Mouse (Mus musculus): ENCODE measurements around the gene Tmem208. TPM values are rescaled to one million over a fixed set of nuclear protein-coding genes. Genes with fewer than 3 reads are reported as not detected.
A peak's percentile ranks its signal among the peaks of the same experiment; 100 is the strongest.

The Tmem208 gene
- total and polyA plus RNA-seq, 3 experiments = 94.5 to 149 TPM; not detected in 1

- Histone ChIP-seq H3K4me1 (ENCODE audit: control insufficient read depth in 1 of 2, insufficient read depth in 2 of 2, low read length in 2 of 2) (peaks cover 4 to 7% of the 10 kb centered on the region in 2 experiments; a peak in 3 of 4 replicates), H3K9me3 (replicated peaks; ENCODE audit: insufficient read depth, low read length) (no peaks in the 10 kb centered on the region), H3K36me3 (ENCODE audit: control insufficient read depth in 1 of 2, insufficient read depth in 2 of 2, low read length in 2 of 2) (peaks cover 0 to 4% of the 10 kb centered on the region in 2 experiments; a peak in 2 of 4 replicates), H3K27ac (ENCODE audit: control insufficient read depth, low read depth, low read length) (no peak overlapping the region), H3K79me2 (ENCODE audit: control insufficient read depth, insufficient read depth, low read length, poor library complexity) (no peaks in the 10 kb centered on the region), H3K4me3 (ENCODE audit: control insufficient read depth in 1 of 2, insufficient read depth in 1 of 2, low read depth in 2 of 2, low read length in 2 of 2) (no peak overlapping the region), H3K27me3 (ENCODE audit: control insufficient read depth in 1 of 2, insufficient read depth in 2 of 2, low read length in 2 of 2) (no peaks in the 10 kb centered on the region), H3K9ac (ENCODE audit: control insufficient read depth, low read depth, low read length, poor library complexity, severe bottlenecking) (no peak overlapping the region)
- DNase-seq (ENCODE audit: low read depth, low spot score) = peak; percentile 19
- TF ChIP-seq TBP (IDR thresholded peaks at IDR 0.05; ENCODE audit: low read depth, low read length) (no peak), MAX (IDR thresholded peaks at IDR 0.05; ENCODE audit: low read length) (no peak), CTCF (IDR thresholded peaks at IDR 0.05 in 2 of 3, conservative IDR thresholded peaks at IDR 0.05 in 1 of 3; ENCODE audit: control insufficient read depth in 1 of 3, insufficient read depth in 1 of 3, low read depth in 2 of 3, low read length in 3 of 3, poor library complexity in 1 of 3, severe bottlenecking in 1 of 3) (peak in 2 of 3 experiments; percentile 69 to 95; a peak in 5 of 6 replicates), SMC3 (IDR thresholded peaks at IDR 0.05; ENCODE audit: low read depth, low read length) (no peak), ZMIZ1 (IDR thresholded peaks at IDR 0.05; ENCODE audit: low read depth, low read length) (no peak)
These were observed 48.4 kb downstream of the Tmem208 start for GRCm38 (mm10) chr8:105374513-105374966.

- Histone ChIP-seq H3K4me1 (ENCODE audit: control insufficient read depth in 1 of 2, insufficient read depth in 2 of 2, low read length in 2 of 2) (no peaks in the 10 kb centered on the region), H3K27me3 (ENCODE audit: control insufficient read depth in 1 of 2, insufficient read depth in 2 of 2, low read length in 2 of 2) (no peaks in the 10 kb centered on the region), H3K9ac (ENCODE audit: control insufficient read depth, low read depth, low read length, poor library complexity, severe bottlenecking) (no peak overlapping the region)
These were observed 52.5 kb downstream of the Tmem208 start for GRCm38 (mm10) chr8:105378673-105379072.

GRCm38 (mm10) chr8:105380308-105380707 is 54.2 kb downstream of the Tmem208 start:
- Histone ChIP-seq H3K4me3 (ENCODE audit: control insufficient read depth in 1 of 2, insufficient read depth in 1 of 2, low read depth in 2 of 2, low read length in 2 of 2) (no peak overlapping the region), H3K79me2 (ENCODE audit: control insufficient read depth, insufficient read depth, low read length, poor library complexity) (no peaks in the 10 kb centered on the region), H3K27ac (ENCODE audit: control insufficient read depth, low read depth, low read length) (no peak overlapping the region), H3K9ac (ENCODE audit: control insufficient read depth, low read depth, low read length, poor library complexity, severe bottlenecking) (no peak overlapping the region), H3K27me3 (ENCODE audit: control insufficient read depth in 1 of 2, insufficient read depth in 2 of 2, low read length in 2 of 2) (no peaks in the 10 kb centered on the region), H3K4me1 (ENCODE audit: control insufficient read depth in 1 of 2, insufficient read depth in 2 of 2, low read length in 2 of 2) (no peaks in the 10 kb centered on the region), H3K9me3 (replicated peaks; ENCODE audit: insufficient read depth, low read length) (no peaks in the 10 kb centered on the region), H3K36me3 (ENCODE audit: control insufficient read depth in 1 of 2, insufficient read depth in 2 of 2, low read length in 2 of 2) (no peaks in the 10 kb centered on the region)
- TF ChIP-seq GABPA (IDR thresholded peaks at IDR 0.05; ENCODE audit: low read depth, low read length) (no peak), CTCF (IDR thresholded peaks at IDR 0.05 in 2 of 3, conservative IDR thresholded peaks at IDR 0.05 in 1 of 3; ENCODE audit: control insufficient read depth in 1 of 3, insufficient read depth in 1 of 3, low read depth in 2 of 3, low read length in 3 of 3, poor library complexity in 1 of 3, severe bottlenecking in 1 of 3) (no peak), NRF1 (IDR thresholded peaks at IDR 0.05; ENCODE audit: insufficient read depth, low read depth, low read length, poor library complexity, severe bottlenecking) (no peak), UBTF (IDR thresholded peaks at IDR 0.05; ENCODE audit: borderline replicate concordance, insufficient read depth, low read depth, low read length) (no peak), MAX (IDR thresholded peaks at IDR 0.05; ENCODE audit: low read length) (no peak), ZC3H11A (IDR thresholded peaks at IDR 0.05; ENCODE audit: low read depth, low read length) (no peak), KAT2A (conservative IDR thresholded peaks at IDR 0.05; ENCODE audit: low read depth, low read length) (no peak), CHD1 (IDR thresholded peaks at IDR 0.05; ENCODE audit: low read depth, low read length) (no peak), BHLHE40 (IDR thresholded peaks at IDR 0.05; ENCODE audit: borderline replicate concordance, low read depth, low read length) (no peak), TBP (IDR thresholded peaks at IDR 0.05; ENCODE audit: low read depth, low read length) (no peak), JUND (IDR thresholded peaks at IDR 0.05; ENCODE audit: low read depth, low read length) (no peak), RCOR1 (IDR thresholded peaks at IDR 0.05; ENCODE audit: low read depth, low read length) (no peak), POLR2A (IDR thresholded peaks at IDR 0.05; ENCODE audit: control insufficient read depth in 1 of 2, insufficient read depth in 1 of 2, low read depth in 1 of 2, low read length in 2 of 2, poor library complexity in 1 of 2) (no peak), USF2 (IDR thresholded peaks at IDR 0.05; ENCODE audit: borderline replicate concordance in 1 of 2, insufficient read depth in 1 of 2, low read depth in 1 of 2, low read length in 2 of 2) (no peak), E2F4 (IDR thresholded peaks at IDR 0.05; ENCODE audit: borderline replicate concordance, low read depth, low read length) (no peak), ZNF384 (IDR thresholded peaks at IDR 0.05; ENCODE audit: low read depth, low read length) (no peak), TAL1 (IDR thresholded peaks at IDR 0.05; ENCODE audit: low read length) (no peak), MEF2A (IDR thresholded peaks at IDR 0.05; ENCODE audit: extremely low read depth, insufficient replicate concordance, low read depth, low read length, poor library complexity, severe bottlenecking) (no peak)
- no peak for DNase-seq (ENCODE audit: low read depth, low spot score)

More at GRCm38 (mm10) chr8:105378673-105379072, 52.5 kb downstream of the Tmem208 start:
- Histone ChIP-seq H3K79me2 (ENCODE audit: control insufficient read depth, insufficient read depth, low read length, poor library complexity) (no peaks in the 10 kb centered on the region), H3K27ac (ENCODE audit: control insufficient read depth, low read depth, low read length) (no peak overlapping the region), H3K9me3 (replicated peaks; ENCODE audit: insufficient read depth, low read length) (no peaks in the 10 kb centered on the region), H3K36me3 (ENCODE audit: control insufficient read depth in 1 of 2, insufficient read depth in 2 of 2, low read length in 2 of 2) (no peaks in the 10 kb centered on the region), H3K4me3 (ENCODE audit: control insufficient read depth in 1 of 2, insufficient read depth in 1 of 2, low read depth in 2 of 2, low read length in 2 of 2) (no peak overlapping the region)
- no peak for DNase-seq (ENCODE audit: low read depth, low spot score)
- no peak for TF ChIP-seq MEF2A (IDR thresholded peaks at IDR 0.05; ENCODE audit: extremely low read depth, insufficient replicate concordance, low read depth, low read length, poor library complexity, severe bottlenecking)
- TF ChIP-seq ZMIZ1 (IDR thresholded peaks at IDR 0.05; ENCODE audit: low read depth, low read length) = no peak
- no peak for TF ChIP-seq POLR2A (IDR thresholded peaks at IDR 0.05; ENCODE audit: control insufficient read depth in 1 of 2, insufficient read depth in 1 of 2, low read depth in 1 of 2, low read length in 2 of 2, poor library complexity in 1 of 2)
- no peak for TF ChIP-seq ZKSCAN1 (IDR thresholded peaks at IDR 0.05; ENCODE audit: low read depth, low read length)
- no peak for TF ChIP-seq NRF1 (IDR thresholded peaks at IDR 0.05; ENCODE audit: insufficient read depth, low read depth, low read length, poor library complexity, severe bottlenecking)
- no peak for TF ChIP-seq POLR2AphosphoS5 (IDR thresholded peaks at IDR 0.05; ENCODE audit: borderline replicate concordance, low read depth, low read length)
